Mouse (Mus musculus): ENCODE results near the gene Rassf6.

Gene Rassf6

DNA sequence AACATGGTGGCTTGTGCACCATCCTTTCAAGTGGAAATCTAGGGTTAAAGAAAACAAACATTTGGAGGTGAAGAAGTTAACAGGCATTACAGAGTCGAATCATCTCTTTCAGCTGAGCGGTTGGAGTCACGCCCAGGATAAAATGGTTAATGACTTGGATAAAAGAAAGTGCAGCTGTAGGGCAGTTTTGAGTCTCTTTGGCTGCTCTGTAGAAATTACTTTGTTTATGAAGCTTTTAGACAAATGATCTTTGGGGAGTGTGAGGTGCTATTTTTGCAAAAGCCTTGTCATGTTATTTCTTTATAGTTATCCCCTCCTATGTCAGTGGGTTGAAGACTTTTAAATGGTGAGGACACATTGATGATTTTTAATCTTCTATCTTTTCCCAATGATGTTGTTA, 69.2 kb downstream of the Rassf6 start:
- DNase-seq (ENCODE audit: low read depth, low spot score) = no peak

DNA sequence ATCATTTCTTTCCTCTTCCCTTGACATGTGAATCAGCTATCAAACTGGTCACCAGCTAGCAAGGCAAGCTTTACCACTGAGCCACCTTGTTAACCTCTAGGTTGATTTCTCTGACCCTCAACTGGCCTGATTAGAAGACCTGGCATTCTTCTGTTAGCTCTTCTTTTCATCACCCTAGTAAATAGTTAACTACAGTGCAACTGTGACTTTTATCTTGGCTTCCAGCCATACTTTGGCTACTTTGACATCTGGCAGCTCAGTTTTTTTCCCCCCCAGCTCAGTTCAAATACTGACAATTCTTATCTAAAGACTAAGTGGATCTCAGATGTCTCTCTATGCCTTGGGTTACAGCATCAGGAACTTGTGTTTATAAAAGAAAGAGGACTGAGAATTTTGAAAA, 72.1 kb downstream of the Rassf6 start:
- no peak for DNase-seq (ENCODE audit: low read depth, low spot score)

DNA sequence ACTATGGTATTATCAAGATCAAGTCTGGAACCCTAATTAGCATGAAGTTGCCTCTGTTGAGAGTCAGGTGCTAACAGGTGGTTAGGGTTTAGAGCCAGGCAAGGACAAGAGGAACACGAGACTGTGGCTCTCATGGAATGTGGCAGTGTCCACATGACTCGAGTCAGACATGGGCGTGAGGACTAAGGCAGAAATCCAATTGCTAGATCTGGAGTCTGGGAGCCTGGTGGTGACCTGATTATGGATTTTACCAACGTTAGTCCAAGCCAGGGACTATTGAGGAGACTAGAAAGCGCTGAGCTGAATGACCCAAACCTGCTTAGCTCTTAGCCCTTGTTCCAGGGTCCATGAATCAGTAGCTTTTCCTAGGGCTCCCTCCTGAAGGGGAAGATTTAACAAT, 72.7 kb downstream of the Rassf6 start:
- DNase-seq (ENCODE audit: low read depth, low spot score) = no peak

DNA sequence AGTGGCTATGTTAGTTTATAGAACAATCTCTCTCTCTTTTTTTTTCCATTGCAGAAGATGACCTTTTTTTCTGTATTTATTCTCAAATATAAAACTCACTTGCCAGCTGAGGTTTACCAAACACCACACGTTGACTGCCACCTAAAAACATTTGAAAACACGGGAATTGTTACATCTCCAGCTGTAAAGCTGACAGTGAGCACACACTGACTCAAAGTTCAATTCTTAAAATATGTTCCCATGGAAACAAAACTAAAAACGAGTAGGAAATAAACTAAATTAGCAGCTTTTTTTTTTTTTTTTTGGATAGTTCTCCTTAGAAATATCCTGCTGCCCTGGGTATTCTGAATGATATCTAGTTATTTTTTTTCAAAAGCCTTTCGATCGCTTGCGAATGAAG, 75.3 kb downstream of the Rassf6 start:
- no peak for DNase-seq (ENCODE audit: low read depth, low spot score)

DNA sequence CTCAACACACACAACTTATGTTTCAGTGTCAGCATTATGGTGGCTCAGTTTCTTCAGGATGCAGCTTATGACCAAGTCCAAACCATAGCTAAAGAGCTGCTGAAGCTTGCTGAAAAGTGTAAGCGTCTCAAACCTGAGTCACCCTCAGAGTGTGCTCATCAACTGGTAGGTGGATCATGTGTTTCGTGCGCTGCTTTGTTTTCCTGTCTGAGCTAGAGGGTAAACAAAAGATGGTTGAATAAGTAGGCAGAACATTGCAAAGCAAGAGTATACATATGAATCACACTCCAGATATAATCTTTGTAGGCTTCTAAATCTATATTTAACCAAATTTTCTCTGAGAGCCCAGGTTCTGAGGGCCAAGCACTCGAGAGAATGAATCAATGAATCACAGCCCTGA, 76.3 kb downstream of the Rassf6 start:
- no peak for DNase-seq (ENCODE audit: low read depth, low spot score)

DNA sequence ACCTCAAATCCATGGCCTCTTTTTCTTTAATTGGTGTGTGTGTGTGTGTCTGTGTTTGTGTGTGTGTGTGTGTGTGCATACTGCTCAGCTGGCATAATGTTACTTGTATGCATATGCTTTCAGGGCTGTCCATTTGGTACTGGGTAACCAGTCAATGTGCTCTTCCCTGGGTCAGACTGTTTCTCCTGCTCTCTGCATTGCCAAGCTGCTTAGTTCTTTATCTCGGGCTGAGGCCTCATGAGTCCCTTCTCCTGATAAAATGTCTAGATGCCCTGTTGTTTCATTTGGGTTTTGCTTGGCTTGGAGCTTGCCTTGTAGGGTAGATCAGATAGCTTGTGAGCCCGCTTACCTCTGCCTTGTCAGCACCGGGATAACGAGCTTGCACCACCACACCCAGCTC, 77.6 kb downstream of the Rassf6 start:
- no peak for DNase-seq (ENCODE audit: low read depth, low spot score)

DNA sequence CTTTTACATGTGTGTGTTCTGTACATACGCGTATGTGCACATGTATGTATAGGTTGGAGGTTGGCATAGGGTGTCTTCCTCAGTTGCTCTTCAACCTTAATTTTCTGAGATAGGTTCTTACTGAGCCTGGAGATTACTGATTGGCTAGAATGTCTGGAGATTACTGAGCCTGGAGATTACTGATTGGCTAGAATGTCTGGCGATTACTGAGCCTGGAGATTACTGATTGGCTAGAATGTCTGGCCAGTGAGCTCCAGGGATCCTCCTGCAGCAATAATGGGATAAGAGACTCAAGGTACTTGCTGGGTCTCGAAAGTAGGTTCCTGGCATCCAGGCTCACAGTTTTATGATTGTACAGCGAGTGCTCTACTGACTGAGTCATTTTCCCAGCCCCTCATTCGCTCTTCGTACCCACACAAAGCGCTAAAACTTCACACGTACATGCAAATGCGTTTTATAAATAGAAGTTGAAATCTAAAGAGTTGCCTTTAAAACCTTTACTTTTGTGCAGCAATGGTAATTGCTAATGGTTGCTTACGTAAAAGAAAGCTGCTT, 78.7 kb downstream of the Rassf6 start:
- DNase-seq (ENCODE audit: low read depth, low spot score) = no peak

DNA sequence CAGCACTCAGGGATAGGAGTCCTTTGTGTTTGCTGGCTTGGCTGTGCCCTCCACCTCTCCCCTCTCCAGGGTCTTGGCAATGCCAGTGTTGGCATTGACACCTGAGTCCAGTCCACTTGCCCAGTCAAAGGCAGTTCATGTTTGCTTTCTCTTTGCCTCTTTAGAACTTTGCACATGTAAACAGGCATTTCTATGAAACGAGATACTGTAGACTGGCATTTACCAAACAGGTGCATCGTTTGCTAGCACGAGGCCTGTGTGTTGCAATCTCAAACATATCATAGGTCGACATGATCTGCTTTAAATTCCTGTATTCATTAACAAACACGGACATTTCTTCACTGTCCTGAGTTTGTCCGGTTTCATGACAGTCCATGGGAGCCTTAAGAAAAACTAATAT, 79.7 kb downstream of the Rassf6 start, which contains the start of gene 5830473C10Rik:
TSS of gene 5830473C10Rik (plus strand) at position 365 of the 400 bp plus-strand sequence.
- DNase-seq (ENCODE audit: low read depth, low spot score) = no peak

DNA sequence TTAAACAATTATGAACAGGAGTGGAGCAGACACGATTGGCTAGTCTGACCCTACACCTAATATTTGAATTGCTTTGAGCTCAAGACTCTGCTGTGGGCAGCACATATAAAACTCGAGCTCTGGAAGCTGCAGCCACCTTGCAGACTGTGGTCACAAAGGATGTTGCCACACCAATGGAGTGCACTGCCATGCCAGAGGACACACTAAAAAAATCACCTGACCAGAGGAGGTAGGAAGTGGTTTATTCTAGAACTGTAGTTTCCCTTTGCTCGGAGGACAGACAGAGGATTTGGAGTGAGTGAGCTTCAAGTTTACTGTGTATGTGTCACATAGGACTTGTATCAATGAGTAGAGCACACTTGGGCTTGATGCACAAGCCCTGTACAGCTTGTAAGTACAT, 84.4 kb downstream of the Rassf6 start:
- DNase-seq (ENCODE audit: low read depth, low spot score) = no peak

Data from brain, embryonic 18.5 days (tissue).